Mouse (Mus musculus) kidney, postnatal 4 days (tissue): ENCODE data around the gene Higd1c.
"Not testable (repeated sequence)": the region's sequence is repeated elsewhere in the genome, so short reads cannot be mapped to it uniquely, and the experiment has no call there.

Source experiments
- DNase-seq, 2 experiments: peaks; one replicate each; pipeline ENCODE4 v3.0.0; 2021; ENCODE audit warnings: mixed read lengths in 2 of 2

Higd1c gene

GRCm38 (mm10) chr15:100364242-100364641 is at the start of gene Higd1c:
Gene Higd1c (plus strand): TSS chr15:100364542.
- no peak for DNase-seq

DNA sequence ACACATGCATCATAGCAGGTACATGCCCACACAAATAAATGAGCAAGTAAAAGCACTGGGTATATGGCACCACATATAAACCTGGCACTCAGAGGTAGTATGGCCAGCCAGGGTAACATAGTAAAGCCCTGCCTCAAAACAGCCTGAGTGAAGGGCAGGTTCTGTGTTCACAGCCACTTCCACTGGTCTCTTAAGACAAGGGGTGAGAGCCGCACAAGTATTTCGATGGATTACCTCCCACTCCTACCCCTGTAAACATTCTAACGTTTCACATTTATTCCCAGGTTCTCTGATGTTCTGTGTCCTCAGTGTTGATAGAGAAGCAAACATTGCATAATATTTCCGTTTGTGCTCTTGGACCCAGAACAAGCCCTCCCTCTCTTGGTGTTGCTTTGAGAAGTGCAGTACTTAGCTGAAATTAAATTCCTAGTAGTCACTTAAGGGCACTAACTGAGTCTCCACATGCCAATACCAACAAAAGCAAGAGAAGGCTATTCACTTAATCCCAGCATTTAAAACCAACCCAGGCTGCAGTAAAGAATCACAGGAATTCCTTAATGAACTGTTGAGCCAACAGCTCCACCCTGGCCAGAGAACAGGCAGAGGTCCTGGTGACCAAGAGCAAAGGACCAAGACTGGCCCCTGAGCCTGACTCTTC is 46.2 kb upstream of the Higd1c start:
- not testable (repeated sequence) for DNase-seq

DNA sequence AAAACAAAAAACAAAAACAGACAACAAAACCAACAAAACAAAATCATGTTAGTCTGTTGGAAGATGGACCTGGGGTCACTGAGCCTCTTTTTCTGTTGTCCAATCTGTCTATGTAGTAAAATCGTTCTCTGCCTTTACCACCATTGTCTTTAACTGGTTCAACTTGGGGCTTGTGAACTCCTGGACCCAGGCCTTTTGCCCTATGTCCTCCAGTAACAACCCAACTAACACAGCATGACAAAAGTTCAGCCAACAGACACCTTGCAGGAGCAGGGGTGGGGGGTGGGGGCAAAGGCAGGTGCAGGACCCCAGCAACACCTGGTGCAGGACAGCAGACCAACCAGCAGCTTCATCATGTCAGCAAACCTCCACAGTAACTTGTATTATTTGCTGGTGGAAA is 44.5 kb upstream of the Higd1c start:
- no peak for DNase-seq

DNA sequence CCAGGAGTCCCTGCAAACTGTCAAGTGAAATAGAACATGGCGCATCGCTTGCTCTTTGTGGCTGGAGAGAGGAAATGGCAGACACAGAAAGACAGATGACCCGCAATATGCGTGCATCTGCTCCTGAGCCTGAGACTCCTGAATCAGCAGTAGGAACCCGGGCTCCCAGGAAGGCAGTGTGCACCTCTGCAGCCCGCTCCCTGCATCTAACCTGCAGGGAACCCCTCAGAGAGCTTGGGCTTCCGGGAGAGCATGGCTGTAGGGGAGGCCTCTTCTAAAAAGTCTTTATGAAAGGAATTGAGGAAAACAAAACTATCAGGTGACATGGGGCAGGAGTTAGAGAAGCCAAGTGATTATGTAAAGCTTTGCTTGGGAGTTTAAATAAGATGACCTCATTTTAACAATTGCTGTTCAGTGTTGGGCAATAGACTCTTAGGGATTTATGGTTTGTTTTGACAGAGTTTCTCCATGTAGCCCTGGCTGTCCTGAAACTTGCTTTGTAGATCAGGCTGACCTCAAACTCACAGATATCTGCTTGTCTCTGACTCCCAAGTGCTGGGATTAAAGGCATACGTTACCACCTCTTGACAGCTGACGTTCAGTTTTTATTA is 43.9 kb upstream of the Higd1c start:
- no peak for DNase-seq

DNA sequence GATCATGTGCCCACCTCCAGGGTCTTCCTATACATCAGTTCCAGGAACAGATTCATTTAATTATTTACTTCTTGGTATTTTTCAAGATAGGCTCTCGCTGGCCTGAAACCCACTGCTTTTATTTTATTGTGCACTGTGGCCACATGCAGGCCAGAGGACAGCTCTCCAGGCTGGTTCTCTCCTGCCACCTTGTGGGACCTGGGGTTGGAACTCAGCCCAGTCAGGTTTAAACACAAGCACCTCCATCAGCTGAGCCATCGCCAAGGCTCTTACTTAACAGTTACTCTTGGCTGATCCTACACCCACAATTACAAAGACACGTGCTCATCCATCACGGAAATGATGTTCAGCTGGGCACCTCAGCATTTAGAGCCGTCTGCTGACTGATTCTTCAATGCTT is 43.2 kb upstream of the Higd1c start:
- DNase-seq, result peak; percentile 69 to 80

DNA sequence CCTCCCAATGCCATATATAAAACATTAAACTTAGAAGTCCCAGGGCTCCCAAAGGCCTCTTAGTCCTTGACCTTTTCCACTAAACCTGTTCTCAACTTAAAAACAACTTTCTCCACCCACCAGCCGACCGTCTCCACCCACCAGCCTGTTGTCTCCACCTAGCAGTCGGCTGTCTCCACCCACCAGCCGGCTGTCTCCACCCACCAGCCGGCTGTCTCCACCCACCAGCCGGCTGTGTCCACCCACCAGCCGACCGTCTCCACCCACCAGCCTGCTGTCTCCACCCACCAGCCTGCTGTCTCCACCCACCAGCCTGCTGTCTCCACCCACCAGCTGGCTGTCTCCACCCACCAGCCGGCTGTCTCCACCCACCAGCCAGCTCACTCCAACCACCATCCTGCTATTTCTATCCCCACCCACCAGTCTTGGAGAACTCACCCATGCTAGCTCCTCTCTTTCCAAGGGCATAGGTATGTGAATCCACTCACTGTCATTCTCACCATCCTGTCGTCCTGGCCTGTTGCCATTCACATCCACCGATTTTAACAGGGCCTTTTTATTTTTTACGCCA is 40.2 kb upstream of the Higd1c start:
- peak; percentile 12 to 47 for DNase-seq

GRCm38 (mm10) chr15:100325235-100325634 is 39.1 kb upstream of the Higd1c start:
- DNase-seq, result no peak

DNA sequence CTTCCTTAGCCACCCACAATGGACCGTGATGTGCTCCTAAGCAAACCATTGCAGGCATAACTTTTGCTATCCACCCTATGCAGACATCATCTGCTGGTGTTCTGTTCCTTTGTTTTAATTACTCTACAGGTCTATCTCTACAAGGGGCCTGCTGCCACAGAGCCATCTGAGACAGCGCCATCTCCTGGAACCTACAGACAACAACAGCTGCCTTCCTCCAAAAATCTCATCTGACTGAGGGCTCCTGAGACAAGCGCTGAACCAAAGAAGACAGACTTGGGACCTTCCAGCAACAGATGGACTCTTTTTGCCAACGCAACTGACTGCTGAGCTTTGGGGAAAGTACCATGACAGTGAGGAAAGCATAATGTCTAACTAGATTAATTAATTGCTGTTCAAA is 36.3 kb upstream of the Higd1c start:
- peak in 1 of 2 experiments; percentile 29 for DNase-seq

DNA sequence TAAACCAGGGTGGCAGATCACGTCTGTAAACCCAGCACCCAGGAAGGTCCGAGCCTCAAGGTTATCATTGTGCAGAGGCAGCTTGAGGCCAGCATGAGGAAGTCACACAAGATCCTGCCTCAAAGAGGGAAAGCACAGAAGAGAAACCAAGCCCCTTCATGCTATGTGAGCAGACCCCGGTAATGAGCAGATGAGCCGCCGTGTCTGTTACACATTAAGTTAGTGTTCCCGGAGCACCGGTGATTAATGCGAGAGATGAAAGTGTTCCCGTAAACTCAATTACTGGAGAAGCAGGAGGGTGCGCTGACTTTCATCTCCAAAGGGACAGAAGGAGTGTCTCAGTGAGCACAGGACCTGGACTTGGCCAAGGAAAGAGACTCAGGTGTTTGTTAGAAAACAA is 35.0 kb upstream of the Higd1c start:
- not testable (repeated sequence) for DNase-seq

GRCm38 (mm10) chr15:100330739-100331138 is 33.6 kb upstream of the Higd1c start:
- no peak for DNase-seq

DNA sequence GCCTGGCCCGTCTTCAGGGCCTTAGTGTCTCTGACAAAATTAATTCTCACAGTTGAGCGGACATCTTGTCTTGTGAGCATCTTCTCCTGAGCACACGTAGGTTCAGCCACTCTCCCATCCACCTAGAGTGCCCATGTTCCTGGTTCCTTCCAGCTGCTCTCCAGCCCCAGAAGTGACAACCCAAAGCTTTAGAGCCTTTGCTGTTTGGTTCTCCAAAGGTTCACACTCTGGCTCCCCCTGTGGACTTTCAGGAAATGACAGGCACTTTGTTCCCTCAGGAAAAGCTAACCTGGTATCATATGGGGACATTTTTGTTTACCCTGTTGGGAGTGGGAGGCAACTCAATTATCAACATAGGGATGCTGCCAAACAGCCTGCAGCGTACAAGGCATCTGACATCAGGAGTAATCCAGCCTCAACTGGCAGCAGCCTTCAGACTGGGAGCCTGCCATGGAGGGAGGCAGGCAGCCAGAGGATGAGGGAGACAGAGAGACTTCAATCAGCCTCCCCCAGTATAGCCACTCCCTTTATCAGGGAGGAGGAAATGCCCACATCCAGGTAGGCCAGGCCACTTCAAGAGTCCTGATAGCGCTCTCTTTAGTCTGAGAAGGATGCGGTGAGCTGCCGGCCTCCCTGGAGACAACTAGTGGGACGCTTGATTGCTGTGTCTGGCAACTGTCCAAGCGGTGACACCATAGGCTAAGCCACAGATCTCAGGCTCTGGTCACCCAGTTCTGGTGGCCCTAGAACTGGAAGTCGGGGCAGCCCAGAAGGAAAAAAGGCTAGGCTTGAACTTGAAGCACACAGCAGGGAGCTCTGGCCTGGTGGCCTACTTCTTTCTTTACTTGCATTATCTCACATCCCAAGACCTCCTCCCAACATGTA is 32.0 kb upstream of the Higd1c start:
- not testable (repeated sequence) for DNase-seq

- no peak for DNase-seq
These were observed 29.7 kb upstream of the Higd1c start, which contains the start of gene Mettl7a3 for GRCm38 (mm10) chr15:100334629-100335028. Gene Mettl7a3 (plus strand): TSS chr15:100334929.

GRCm38 (mm10) chr15:100337328-100337727 is 27.0 kb upstream of the Higd1c start:
- DNase-seq, result not testable (repeated sequence)

DNA sequence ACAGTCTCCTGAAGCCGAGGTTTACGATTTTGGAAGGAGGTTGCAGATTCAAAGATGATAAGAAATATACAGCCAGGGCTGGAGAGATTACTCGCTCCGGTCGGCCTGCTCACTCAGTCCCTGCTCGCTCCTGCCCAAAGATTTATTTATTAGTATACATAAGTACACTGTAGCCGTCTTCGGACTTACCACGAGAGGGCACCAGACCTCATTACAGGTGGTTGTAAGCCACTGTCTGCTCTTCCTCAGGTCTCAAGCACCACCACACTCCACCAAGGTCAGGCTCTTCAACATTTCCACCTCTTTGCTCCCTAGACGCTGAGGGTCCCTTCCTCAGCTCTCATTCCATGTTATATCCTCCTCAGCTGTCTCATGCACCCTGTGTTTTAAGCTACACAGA is 26.5 kb upstream of the Higd1c start:
- peak; percentile 82 to 88 for DNase-seq

DNA sequence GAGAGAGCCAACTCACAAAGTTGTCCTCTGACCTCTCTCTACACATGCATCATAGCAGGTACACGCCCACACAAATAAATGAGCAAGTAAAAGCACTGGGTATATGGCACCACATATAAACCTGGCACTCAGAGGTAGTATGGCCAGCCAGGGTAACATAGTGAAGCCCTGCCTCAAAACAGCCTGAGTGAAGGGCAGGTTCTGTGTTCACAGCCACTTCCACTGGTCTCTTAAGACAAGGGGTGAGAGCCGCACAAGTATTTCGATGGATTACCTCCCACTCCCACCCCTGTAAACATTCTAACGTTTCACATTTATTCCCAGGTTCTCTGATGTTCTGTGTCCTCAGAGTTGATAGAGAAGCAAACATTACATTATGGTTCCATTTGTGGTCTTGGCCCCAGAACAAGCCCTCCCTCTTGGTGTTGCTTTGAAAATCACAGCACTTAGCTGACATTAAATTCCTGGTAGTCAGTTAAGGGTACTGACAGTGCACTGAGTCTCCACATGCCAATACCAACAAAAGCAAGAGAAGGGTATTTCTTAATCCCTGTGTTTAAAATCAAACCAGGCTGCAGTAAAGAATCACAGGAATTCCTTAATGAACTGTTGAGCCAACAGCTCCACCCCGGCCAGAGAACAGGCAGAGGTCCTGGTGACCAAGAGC is 22.9 kb upstream of the Higd1c start:
- not testable (repeated sequence) for DNase-seq

DNA sequence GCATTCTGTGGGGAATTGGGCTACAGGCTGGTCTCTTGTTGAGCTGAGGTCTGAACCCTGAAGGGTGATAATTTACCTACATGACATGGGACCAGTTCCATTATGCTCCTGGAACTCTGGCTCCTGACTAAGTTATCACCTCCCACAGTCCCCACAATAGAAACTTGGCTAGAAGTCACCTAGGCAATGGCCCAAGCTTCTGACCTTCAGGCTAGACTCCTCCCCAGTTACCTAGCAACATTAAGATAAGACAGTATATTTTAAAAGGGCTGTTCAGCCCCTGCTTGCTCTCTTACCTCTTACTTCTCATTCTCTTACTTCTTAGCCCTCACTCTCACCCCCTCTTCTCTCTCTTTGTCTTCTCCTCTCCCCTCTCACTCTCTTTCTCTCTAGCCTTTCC is 18.9 kb upstream of the Higd1c start:
- no peak for DNase-seq

GRCm38 (mm10) chr15:100346761-100347160 is 17.6 kb upstream of the Higd1c start:
- DNase-seq, result peak; percentile 63 to 80

DNA sequence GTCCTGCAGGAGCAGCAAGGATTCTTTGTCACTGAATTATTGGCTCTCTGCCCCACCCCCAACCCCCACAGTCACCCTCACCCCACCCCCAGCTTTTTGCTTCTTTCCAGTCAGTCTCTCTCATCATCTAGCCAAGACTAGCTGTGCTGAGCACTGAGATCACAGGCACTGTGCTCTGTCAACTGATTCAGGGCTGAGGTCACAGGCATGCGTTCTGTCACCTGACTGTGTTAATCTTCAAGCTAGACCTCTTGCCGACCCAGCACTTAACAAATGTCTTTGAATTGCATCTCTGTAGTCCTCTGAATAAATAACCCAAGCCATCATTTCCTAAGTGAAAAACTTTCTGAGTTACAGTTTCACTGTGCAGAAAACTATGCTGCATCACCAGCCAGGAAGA is 14.8 kb upstream of the Higd1c start:
- DNase-seq, result peak; percentile 38 to 63

DNA sequence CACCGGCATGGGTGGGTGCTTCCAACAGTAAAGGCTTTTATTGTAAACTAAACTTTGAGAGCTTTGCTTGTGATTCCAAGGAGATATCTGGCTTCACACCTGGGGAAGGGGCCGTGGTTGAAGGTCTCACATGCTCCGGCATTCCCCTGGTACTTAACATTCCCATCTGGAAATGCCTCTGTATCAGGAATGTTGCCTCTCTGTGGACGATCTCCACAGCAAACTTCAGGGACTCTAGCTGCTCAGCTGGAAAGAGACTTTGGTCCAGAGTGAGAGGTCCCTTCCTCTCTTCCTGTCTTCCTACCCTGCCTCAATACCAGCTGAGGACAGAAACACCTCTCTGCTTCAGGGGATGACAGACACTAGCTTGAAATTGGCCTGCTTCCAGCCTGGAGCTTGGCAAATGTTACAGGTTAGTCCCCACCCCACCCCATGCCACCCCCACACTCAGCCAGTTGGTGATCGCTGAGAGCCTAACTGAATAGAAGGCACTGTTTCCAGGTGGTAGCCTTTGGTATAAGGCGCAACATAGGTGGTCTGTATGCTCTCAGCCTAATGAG is 12.8 kb upstream of the Higd1c start:
- peak in 1 of 2 experiments; percentile 33 for DNase-seq

GRCm38 (mm10) chr15:100352711-100353250 is 11.6 kb upstream of the Higd1c start, which contains the start of the genes Methig1 and Mettl7a2:
Gene Methig1 (plus strand): TSS chr15:100353149.
Gene Mettl7a2 (plus strand): TSS chr15:100353200.
- no peak for DNase-seq

- not testable (repeated sequence) for DNase-seq
These were observed 10.9 kb upstream of the Higd1c start for GRCm38 (mm10) chr15:100353399-100353798.

GRCm38 (mm10) chr15:100355876-100356275 is 8.5 kb upstream of the Higd1c start:
- no peak for DNase-seq
